Mouse (Mus musculus): Measurements from ENCODE around the gene Mrpl9. TPM values are rescaled to one million over a fixed set of nuclear protein-coding genes. Genes with fewer than 3 reads are reported as not detected.
A peak's percentile ranks its signal among the peaks of the same experiment; 100 is the strongest.

Gene Mrpl9
- polyA plus RNA-seq, 1 experiment from 2014 or later: 47.6 TPM

GRCm38 (mm10) chr3:94477444-94477843 lies 34.3 kb downstream of the Mrpl9 start:
- H3K27me3 ChIP-seq (ENCODE audit: control insufficient read depth, insufficient read depth, low read length): no peaks in the 10 kb centered on the region
- 73% methylated on average over 4 of the region's 4 CpGs for WGBS
- no peak overlapping the region for H3K4me2 ChIP-seq (replicated peaks; ENCODE audit: low read depth)
- DNase-seq (ENCODE audit: low spot score) (no peak), ATAC-seq (ENCODE audit: low FRiP score, low TSS enrichment) (no peak)
- H3K4me1 ChIP-seq (replicated peaks; ENCODE audit: control insufficient read depth, insufficient read depth): no peaks in the 10 kb centered on the region
- H3K36me3 ChIP-seq (ENCODE audit: control insufficient read depth, insufficient read depth, low read length): no peaks in the 10 kb centered on the region
- no peak for TF ChIP-seq CTCF (IDR thresholded peaks at IDR 0.05; ENCODE audit: low read depth)
- no peak for TF ChIP-seq EP300 (optimal IDR thresholded peaks at IDR 0.05)
- no peaks in the 10 kb centered on the region for H3K9me3 ChIP-seq (ENCODE audit: control insufficient read depth, low read length)
- no peak overlapping the region for H3K4me3 ChIP-seq (ENCODE audit: low read depth, low read length)
- no peak overlapping the region for H3K27ac ChIP-seq (replicated peaks)
- H3K9ac ChIP-seq (ENCODE audit: low read length): no peak overlapping the region

DNA sequence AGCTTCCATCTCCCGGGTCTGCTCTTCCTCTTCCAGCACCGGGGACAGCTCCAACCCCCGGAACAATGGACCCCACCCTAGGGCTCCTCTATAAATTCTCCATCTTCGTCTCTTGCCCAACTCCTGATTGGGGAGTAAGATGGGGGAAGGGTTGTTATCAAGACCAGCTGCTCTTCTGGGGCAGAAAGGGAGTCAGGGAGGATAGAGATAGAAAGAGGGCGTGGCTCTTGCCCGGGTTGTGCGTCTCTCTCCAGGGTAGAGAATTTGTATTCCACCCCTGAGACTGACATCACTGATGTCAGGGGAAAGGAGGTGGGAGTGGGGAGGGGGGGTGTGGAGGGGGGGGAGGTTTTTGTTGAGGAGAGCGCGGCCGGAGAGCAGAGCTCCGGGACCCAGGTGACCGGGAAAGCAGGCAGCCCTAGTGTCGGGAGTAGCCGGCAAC lies 34.9 kb downstream of the Mrpl9 start, which contains the start of gene Celf3:
TSS of gene Celf3 (plus strand) at position 315 of the 442 bp plus-strand sequence.
- WGBS: 2% methylated on average over 14 of the region's 14 CpGs
- Histone ChIP-seq H3K9ac (ENCODE audit: low read length) (no peak within 1 kb of the TSS), H3K4me1 (replicated peaks; ENCODE audit: control insufficient read depth, insufficient read depth) (no peaks in the 10 kb centered on the region), H3K27ac (replicated peaks) (no peak within 1 kb of the TSS; the same call in 1 of the 2 replicates), H3K36me3 (ENCODE audit: control insufficient read depth, insufficient read depth, low read length) (no peaks in the 10 kb centered on the region), H3K4me2 (replicated peaks; ENCODE audit: low read depth) (no peak within 1 kb of the TSS), H3K4me3 (ENCODE audit: low read depth, low read length) (no peak within 1 kb of the TSS), H3K27me3 (ENCODE audit: control insufficient read depth, insufficient read depth, low read length) (no peaks in the 10 kb centered on the region), H3K9me3 (ENCODE audit: control insufficient read depth, low read length) (no peaks in the 10 kb centered on the region)
- no peak for TF ChIP-seq CTCF (IDR thresholded peaks at IDR 0.05; ENCODE audit: low read depth)
- TF ChIP-seq EP300 (optimal IDR thresholded peaks at IDR 0.05): no peak
- DNase-seq (ENCODE audit: low spot score): peak; percentile 37
- ATAC-seq (ENCODE audit: low FRiP score, low TSS enrichment): no peak

DNA sequence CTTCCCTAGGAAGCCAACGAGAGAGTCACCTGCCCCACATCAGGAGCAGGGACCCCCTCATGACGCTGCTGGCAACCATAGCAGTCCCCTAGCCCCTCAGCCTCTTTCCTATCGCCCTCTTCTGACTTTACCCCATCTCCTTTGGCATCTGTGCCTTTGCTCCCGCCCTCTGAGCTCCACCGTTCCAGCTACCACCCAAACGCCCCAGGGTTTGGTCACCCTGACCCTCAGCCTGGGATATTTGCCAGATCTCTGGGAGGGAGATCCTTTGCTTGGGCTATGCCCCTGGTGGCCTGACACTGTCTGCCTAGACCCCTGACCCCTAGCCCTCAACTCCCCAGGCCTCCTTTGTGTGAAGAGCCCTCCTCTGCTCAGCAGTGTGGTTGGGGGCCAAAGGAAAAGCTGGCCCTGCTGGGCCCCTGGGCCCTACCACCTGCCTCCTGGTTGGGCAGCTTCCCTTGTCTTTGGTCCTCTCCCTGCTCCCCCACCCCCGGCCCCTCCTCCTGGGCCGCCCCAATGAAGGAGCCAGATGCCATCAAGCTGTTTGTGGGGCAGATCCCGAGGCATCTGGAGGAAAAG lies 35.6 kb downstream of the Mrpl9 start:
- Histone ChIP-seq H3K27ac (replicated peaks) (no peak overlapping the region), H3K4me2 (replicated peaks; ENCODE audit: low read depth) (no peak overlapping the region), H3K4me3 (ENCODE audit: low read depth, low read length) (no peak overlapping the region), H3K36me3 (ENCODE audit: control insufficient read depth, insufficient read depth, low read length) (no peaks in the 10 kb centered on the region), H3K9me3 (ENCODE audit: control insufficient read depth, low read length) (no peaks in the 10 kb centered on the region), H3K27me3 (ENCODE audit: control insufficient read depth, insufficient read depth, low read length) (no peaks in the 10 kb centered on the region), H3K9ac (ENCODE audit: low read length) (no peak overlapping the region), H3K4me1 (replicated peaks; ENCODE audit: control insufficient read depth, insufficient read depth) (no peaks in the 10 kb centered on the region)
- 18% methylated on average over 9 of the region's 9 CpGs for WGBS
- no peak for DNase-seq (ENCODE audit: low spot score)
- no peak for ATAC-seq (ENCODE audit: low FRiP score, low TSS enrichment)
- no peak for TF ChIP-seq CTCF (IDR thresholded peaks at IDR 0.05; ENCODE audit: low read depth)
- no peak for TF ChIP-seq EP300 (optimal IDR thresholded peaks at IDR 0.05)

DNA sequence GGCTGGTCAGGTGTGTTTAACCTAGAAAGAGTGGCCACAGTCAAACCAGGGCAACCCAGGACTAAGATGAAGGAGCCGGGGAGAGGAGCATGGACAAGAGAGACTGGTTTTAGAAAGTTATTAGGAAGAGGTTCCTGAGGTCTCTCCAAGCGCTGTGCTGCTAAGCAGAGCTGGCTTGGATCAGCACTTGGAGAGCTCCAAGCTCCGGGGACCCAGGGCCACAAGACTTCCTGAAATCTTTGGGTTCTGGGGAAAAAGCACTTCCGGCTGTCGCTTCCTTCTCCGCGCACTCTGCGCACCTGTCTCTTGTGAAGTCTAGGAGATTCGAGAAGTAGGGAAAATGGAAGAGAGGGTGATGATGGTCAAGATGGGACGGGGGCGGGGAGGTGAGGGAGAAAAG lies 36.4 kb downstream of the Mrpl9 start:
- no peak overlapping the region for H3K27ac ChIP-seq (replicated peaks)
- no peak overlapping the region for H3K4me3 ChIP-seq (ENCODE audit: low read depth, low read length)
- no peaks in the 10 kb centered on the region for H3K27me3 ChIP-seq (ENCODE audit: control insufficient read depth, insufficient read depth, low read length)
- ATAC-seq (ENCODE audit: low FRiP score, low TSS enrichment): no peak
- no peaks in the 10 kb centered on the region for H3K36me3 ChIP-seq (ENCODE audit: control insufficient read depth, insufficient read depth, low read length)
- TF ChIP-seq CTCF (IDR thresholded peaks at IDR 0.05; ENCODE audit: low read depth): no peak
- no peak for TF ChIP-seq EP300 (optimal IDR thresholded peaks at IDR 0.05)
- WGBS: 6% methylated on average over 11 of the region's 11 CpGs
- peak; percentile 55 for DNase-seq (ENCODE audit: low spot score)
- H3K9me3 ChIP-seq (ENCODE audit: control insufficient read depth, low read length): no peaks in the 10 kb centered on the region
- no peaks in the 10 kb centered on the region for H3K4me1 ChIP-seq (replicated peaks; ENCODE audit: control insufficient read depth, insufficient read depth)
- peak overlapping the region; percentile 12; the same call in 1 of the 2 replicates for H3K4me2 ChIP-seq (replicated peaks; ENCODE audit: low read depth)
- no peak overlapping the region for H3K9ac ChIP-seq (ENCODE audit: low read length)

DNA sequence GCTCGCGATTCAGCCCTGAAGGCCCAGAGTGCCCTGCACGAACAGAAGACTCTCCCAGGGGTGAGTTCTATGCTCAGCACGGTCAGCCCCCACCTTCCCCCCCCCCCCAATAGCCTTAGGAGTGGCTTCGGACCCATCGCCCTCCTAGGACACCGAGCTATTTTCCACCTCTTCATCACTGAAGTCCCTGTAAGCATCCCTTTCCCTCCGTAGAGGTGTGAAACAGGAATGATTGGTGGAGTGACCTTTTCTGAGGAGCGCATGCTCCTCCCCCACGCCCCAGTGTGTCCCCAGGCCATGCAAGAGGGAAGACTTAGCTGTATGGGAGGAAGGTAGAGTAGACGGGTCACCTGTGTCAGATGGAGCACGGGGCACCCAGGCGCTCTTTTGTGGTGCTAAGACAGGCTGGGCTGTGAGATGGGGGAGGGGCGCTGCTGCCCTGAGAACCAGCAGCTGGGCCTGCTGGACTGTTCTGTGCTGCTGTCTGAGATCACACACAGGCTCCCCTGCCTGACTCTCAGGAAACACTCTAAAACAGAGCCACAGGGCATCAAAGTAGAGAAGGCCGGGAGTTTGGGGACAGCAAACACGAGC lies 37.3 kb downstream of the Mrpl9 start, which contains the start of gene Riiad1:
TSS of gene Riiad1 (minus strand) at position 51 of the 594 bp plus-strand sequence.
- H3K9me3 ChIP-seq (ENCODE audit: control insufficient read depth, low read length): no peaks in the 10 kb centered on the region

DNA sequence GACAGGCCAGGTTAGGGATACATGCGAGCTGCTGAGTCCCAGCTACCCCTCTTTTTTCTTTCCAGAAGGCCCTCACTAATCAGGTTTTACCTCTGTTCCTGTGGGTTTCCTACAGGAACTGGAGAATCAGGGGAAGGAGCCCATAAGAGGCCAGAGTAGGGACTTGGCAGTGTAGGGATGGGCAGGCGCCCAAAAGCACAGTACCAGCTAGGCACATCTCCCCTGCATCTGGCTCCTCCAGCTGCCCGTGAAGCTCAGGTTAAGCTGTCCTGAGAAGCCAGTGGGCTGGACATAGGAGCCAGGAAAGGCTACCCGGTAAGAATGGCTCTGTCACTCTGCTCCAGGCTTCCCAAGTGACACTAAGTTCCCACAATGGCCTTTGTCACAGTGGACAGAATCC lies 38.3 kb downstream of the Mrpl9 start:
- H3K36me3 ChIP-seq (ENCODE audit: control insufficient read depth, insufficient read depth, low read length): no peaks in the 10 kb centered on the region
- no peak overlapping the region for H3K4me2 ChIP-seq (replicated peaks; ENCODE audit: low read depth)
- H3K27me3 ChIP-seq (ENCODE audit: control insufficient read depth, insufficient read depth, low read length): no peaks in the 10 kb centered on the region
- DNase-seq (ENCODE audit: low spot score) (no peak), ATAC-seq (ENCODE audit: low FRiP score, low TSS enrichment) (no peak)
- H3K9ac ChIP-seq (ENCODE audit: low read length): no peak overlapping the region
- no peak overlapping the region for H3K27ac ChIP-seq (replicated peaks)
- H3K4me3 ChIP-seq (ENCODE audit: low read depth, low read length): no peak overlapping the region
- whole genome bisulfite sequencing: 65% methylated on average over 4 of the region's 4 CpGs
- H3K4me1 ChIP-seq (replicated peaks; ENCODE audit: control insufficient read depth, insufficient read depth): no peaks in the 10 kb centered on the region
- no peak for TF ChIP-seq EP300 (optimal IDR thresholded peaks at IDR 0.05)
- no peak for TF ChIP-seq CTCF (IDR thresholded peaks at IDR 0.05; ENCODE audit: low read depth)
- H3K9me3 ChIP-seq (ENCODE audit: control insufficient read depth, low read length): no peaks in the 10 kb centered on the region

More for the DNA sequence above, 37.3 kb downstream of the Mrpl9 start, which contains the start of gene Riiad1:
- H3K4me1 ChIP-seq (replicated peaks; ENCODE audit: control insufficient read depth, insufficient read depth): no peaks in the 10 kb centered on the region
- TF ChIP-seq CTCF (IDR thresholded peaks at IDR 0.05; ENCODE audit: low read depth): no peak
- TF ChIP-seq EP300 (optimal IDR thresholded peaks at IDR 0.05): no peak
- DNase-seq (ENCODE audit: low spot score) (no peak), ATAC-seq (ENCODE audit: low FRiP score, low TSS enrichment) (no peak)
- no peaks in the 10 kb centered on the region for H3K36me3 ChIP-seq (ENCODE audit: control insufficient read depth, insufficient read depth, low read length)
- WGBS: 13% methylated on average over 15 of the region's 16 CpGs
- H3K27me3 ChIP-seq (ENCODE audit: control insufficient read depth, insufficient read depth, low read length): no peaks in the 10 kb centered on the region
- no peak within 1 kb of the TSS for H3K27ac ChIP-seq (replicated peaks)
- H3K4me3 ChIP-seq (ENCODE audit: low read depth, low read length): no peak within 1 kb of the TSS
- H3K9ac ChIP-seq (ENCODE audit: low read length): no peak within 1 kb of the TSS
- H3K4me2 ChIP-seq (replicated peaks; ENCODE audit: low read depth): peak within 1 kb of the TSS; percentile 12; the same call in 1 of the 2 replicates
